Mouse (Mus musculus) limb, embryonic 14.5 days (tissue): ENCODE data around the gene Tex35. TPM values are rescaled to one million over a fixed set of nuclear protein-coding genes. Genes with fewer than 3 reads are reported as not detected.

Experiments
- ATAC-seq: fragments of 200-750 bp; cut with Nextera tagmentation; 2 replicates; pipeline ENCODE4 v1.8.0; 2017; ENCODE audit warnings: low read depth, moderate number of reproducible peaks, moderate TSS enrichment; ENCODE audit not compliant: low FRiP score
- DNase-seq: peaks from one replicate; pipeline ENCODE4 v3.0.0-alpha.2; 2015; ENCODE audit warnings: low spot score
- H3K27ac ChIP-seq: fragments of 300-500 bp; sonication (generic); replicated peaks from 2 replicates; pipeline ENCODE4 v1.5.1; 2014; ENCODE audit warnings: low read depth, mild to moderate bottlenecking, low read length, moderate library complexity, mixed read lengths
- H3K27me3 ChIP-seq: fragments of 300-500 bp; sonication (generic); 2 replicates; pipeline ENCODE4 v1.6.1; 2014; ENCODE audit warnings: low read length, mixed read lengths; ENCODE audit not compliant: control insufficient read depth, insufficient read depth
- H3K36me3 ChIP-seq: fragments of 300-500 bp; sonication (generic); 2 replicates; pipeline ENCODE4 v1.6.1; 2014; ENCODE audit warnings: mild to moderate bottlenecking, low read length, moderate library complexity, mixed read lengths; ENCODE audit not compliant: control insufficient read depth, insufficient read depth
- H3K4me1 ChIP-seq: fragments of 300-500 bp; sonication (generic); 2 replicates; pipeline ENCODE4 v1.6.1; 2014; ENCODE audit warnings: antibody characterized with exemption, low read length, mixed read lengths; ENCODE audit not compliant: control insufficient read depth, insufficient read depth
- H3K4me2 ChIP-seq: fragments of 300-500 bp; sonication (generic); replicated peaks from 2 replicates; pipeline ENCODE4 v1.6.1; 2014; ENCODE audit warnings: low read depth, mild to moderate bottlenecking, low read length, moderate library complexity; ENCODE audit not compliant: severe bottlenecking
- H3K4me3 ChIP-seq: fragments of 300-500 bp; sonication (generic); replicated peaks from 2 replicates; pipeline ENCODE4 v1.5.1; 2014; ENCODE audit warnings: low read length
- H3K9ac ChIP-seq: fragments of 300-500 bp; sonication (generic); 2 replicates; pipeline ENCODE4 v1.6.1; 2014; ENCODE audit warnings: mild to moderate bottlenecking, low read depth, low read length, moderate library complexity; ENCODE audit not compliant: severe bottlenecking
- H3K9me3 ChIP-seq: fragments of 300-500 bp; sonication (generic); 2 replicates; pipeline ENCODE4 v1.6.1; 2016; ENCODE audit warnings: low read length; ENCODE audit not compliant: control insufficient read depth
- POLR2A ChIP-seq: fragments of 200-500 bp; IDR thresholded peaks from 2 replicates; pipeline ENCODE4 v1.8.0; 2012; ENCODE audit warnings: inconsistent platforms, mild to moderate bottlenecking, moderate library complexity, borderline replicate concordance; ENCODE audit not compliant: insufficient read depth, insufficient read length; ENCODE audit errors: extremely low read depth
- WGBS: fragments of 180-500 bp; shearing (Covaris S2); extraction: QIAGEN DNeasy Blood & Tissue Kit; methylation state at CpG from one replicate; pipeline ENCODE4 v1.1.7; 2014; 5-methylcytosine and 5-hydroxymethylcytosine counted together
- polyA plus RNA-seq, 2 experiments: library from polyadenylated mRNA; depleted of rRNA in 1 of 2; stranded (reverse) in 1 of 2; unstranded in 1 of 2; fragments of >200 nt; fragmentation: Nextera tagmentation in 1 of 2; extraction: Ambion mirVana in 1 of 2; gene quantifications; 2 replicates each; pipeline versions ENCODE4 v1.2.1 to v1.2.3; 2012 to 2014

The Tex35 gene
- not detected in 2 replicates for polyA plus RNA-seq (2012; rRNA removed)
- polyA plus RNA-seq (2014; fragmentation: Nextera tagmentation; extraction: Ambion mirVana) = not detected in 2 replicates

GRCm38 (mm10) chr1:157108580-157108979 is at the start of gene Tex35:
Gene Tex35, minus strand, starts transcription at chr1:157108680.
- H3K4me3 ChIP-seq = no peak within 1 kb of the TSS
- no peak within 1 kb of the TSS for H3K27ac ChIP-seq
- no peaks in the 10 kb centered on the region for H3K4me1 ChIP-seq
- no peaks in the 10 kb centered on the region for H3K9me3 ChIP-seq
- DNase-seq (no peak), ATAC-seq (no peak)
- no peak for TF ChIP-seq POLR2A
- H3K4me2 ChIP-seq = no peak within 1 kb of the TSS
- no peaks in the 10 kb centered on the region for H3K36me3 ChIP-seq
- H3K27me3 ChIP-seq = no peaks in the 10 kb centered on the region
- no peak within 1 kb of the TSS for H3K9ac ChIP-seq
- WGBS = 81% methylated on average over 4 of the region's 4 CpGs

GRCm38 (mm10) chr1:157153781-157154180 is 45.3 kb upstream of the Tex35 start:
- Histone ChIP-seq H3K36me3 (peaks cover 6% of the 10 kb centered on the region), H3K4me1 (no peaks in the 10 kb centered on the region), H3K9me3 (no peaks in the 10 kb centered on the region), H3K27ac (no peak overlapping the region), H3K4me3 (no peak overlapping the region), H3K9ac (no peak overlapping the region), H3K4me2 (no peak overlapping the region), H3K27me3 (no peaks in the 10 kb centered on the region)
- no peak for TF ChIP-seq POLR2A
- no peak for DNase-seq
- no peak for ATAC-seq

GRCm38 (mm10) chr1:157150107-157150506 is 41.6 kb upstream of the Tex35 start:
- 72% methylated on average over 1 of the region's 1 CpGs for WGBS
- DNase-seq (no peak), ATAC-seq (no peak)
- Histone ChIP-seq H3K4me3 (no peak overlapping the region), H3K27ac (no peak overlapping the region), H3K27me3 (no peaks in the 10 kb centered on the region), H3K9ac (no peak overlapping the region), H3K4me2 (no peak overlapping the region), H3K9me3 (no peaks in the 10 kb centered on the region), H3K36me3 (0 out of 2 replicates have a peak, but pooled peaks cover 9% of the 10 kb centered on the region), H3K4me1 (no peaks in the 10 kb centered on the region)
- no peak for TF ChIP-seq POLR2A

- no peak for TF ChIP-seq POLR2A
- Histone ChIP-seq H3K9ac (no peak overlapping the region), H3K36me3 (0 out of 2 replicates have a peak, but pooled peaks cover 9% of the 10 kb centered on the region), H3K4me3 (no peak overlapping the region), H3K27ac (no peak overlapping the region), H3K4me1 (no peaks in the 10 kb centered on the region), H3K4me2 (no peak overlapping the region), H3K9me3 (no peaks in the 10 kb centered on the region), H3K27me3 (no peaks in the 10 kb centered on the region)
- ATAC-seq (no peak), DNase-seq (no peak)
- 92% methylated on average over 3 of the region's 3 CpGs for WGBS
These were observed 36.1 kb upstream of the Tex35 start for GRCm38 (mm10) chr1:157144621-157145020.

GRCm38 (mm10) chr1:157143326-157143932 is 34.9 kb upstream of the Tex35 start:
- H3K27me3 ChIP-seq = no peaks in the 10 kb centered on the region
- H3K9me3 ChIP-seq = no peaks in the 10 kb centered on the region
- H3K4me3 ChIP-seq = no peak overlapping the region
- H3K27ac ChIP-seq = no peak overlapping the region
- H3K4me2 ChIP-seq = no peak overlapping the region
- no peaks in the 10 kb centered on the region for H3K4me1 ChIP-seq
- no peak overlapping the region for H3K9ac ChIP-seq
- TF ChIP-seq POLR2A = no peak
- WGBS = 40% methylated on average over 7 of the region's 7 CpGs
- DNase-seq (no peak), ATAC-seq (no peak)
- 0 out of 2 replicates have a peak, but pooled peaks cover 9% of the 10 kb centered on the region for H3K36me3 ChIP-seq
